Mouse (Mus musculus) embryonic facial prominence, embryonic 12.5 days (tissue): ENCODE data around the gene Methig1. TPM values are rescaled to one million over a fixed set of nuclear protein-coding genes. Genes with fewer than 3 reads are reported as not detected.
"Not testable (repeated sequence)": the region's sequence is repeated elsewhere in the genome, so short reads cannot be mapped to it uniquely, and the experiment has no call there.

Source experiments
- ATAC-seq: fragments of 200-750 bp; cut with Nextera tagmentation; 2 replicates; pipeline ENCODE4 v1.8.0; 2017; ENCODE audit not compliant: insufficient number of reproducible peaks, insufficient read depth, low FRiP score, low TSS enrichment
- H3K27ac ChIP-seq: fragments of 300-500 bp; sonication (generic); 2 replicates; pipeline ENCODE4 v1.5.1; 2016; ENCODE audit warnings: mild to moderate bottlenecking
- H3K27me3 ChIP-seq: fragments of 300-500 bp; sonication (generic); 2 replicates; pipeline ENCODE4 v1.6.1; 2016; ENCODE audit warnings: mild to moderate bottlenecking, moderate library complexity
- H3K36me3 ChIP-seq: fragments of 300-500 bp; sonication (generic); 2 replicates; pipeline ENCODE4 v1.6.1; 2016; ENCODE audit warnings: mild to moderate bottlenecking
- H3K4me1 ChIP-seq: fragments of 300-500 bp; sonication (generic); 2 replicates; pipeline ENCODE4 v1.6.1; 2016
- H3K4me2 ChIP-seq: fragments of 300-500 bp; sonication (generic); replicated peaks from 2 replicates; pipeline ENCODE4 v1.6.1; 2016; ENCODE audit warnings: mild to moderate bottlenecking, moderate library complexity
- H3K4me3 ChIP-seq: fragments of 300-500 bp; sonication (generic); 2 replicates; pipeline ENCODE4 v1.5.1; 2016; ENCODE audit warnings: mild to moderate bottlenecking
- H3K9ac ChIP-seq: fragments of 300-500 bp; sonication (generic); 2 replicates; pipeline ENCODE4 v1.6.1; 2016; ENCODE audit warnings: mild to moderate bottlenecking, moderate library complexity
- H3K9me3 ChIP-seq: fragments of 300-500 bp; sonication (generic); 2 replicates; pipeline ENCODE4 v1.6.1; 2016; ENCODE audit warnings: mild to moderate bottlenecking, moderate library complexity
- WGBS: fragments of 180-500 bp; shearing (Covaris S2); methylation state at CpG from one replicate; pipeline ENCODE4 v1.1.7; 2016; 5-methylcytosine and 5-hydroxymethylcytosine counted together
- polyA plus RNA-seq: library from polyadenylated mRNA; unstranded; fragments of >200 nt; fragmentation: Nextera tagmentation; extraction: Ambion mirVana; gene quantifications from 2 replicates; pipeline ENCODE4 v1.2.1, GENCODE M21; 2016

The Methig1 gene
- polyA plus RNA-seq: 0.26 TPM in 1 of 2 replicates, not detected in the other

- no peak for ATAC-seq
- H3K4me2 ChIP-seq: no peak within 1 kb of the TSS
These were observed at the start of gene Methig1, which contains the start of gene Mettl7a2 for GRCm38 (mm10) chr15:100352711-100353250. TSS of gene Methig1 (plus strand) at chr15:100353149. TSS of gene Mettl7a2 (plus strand) at chr15:100353200.

DNA sequence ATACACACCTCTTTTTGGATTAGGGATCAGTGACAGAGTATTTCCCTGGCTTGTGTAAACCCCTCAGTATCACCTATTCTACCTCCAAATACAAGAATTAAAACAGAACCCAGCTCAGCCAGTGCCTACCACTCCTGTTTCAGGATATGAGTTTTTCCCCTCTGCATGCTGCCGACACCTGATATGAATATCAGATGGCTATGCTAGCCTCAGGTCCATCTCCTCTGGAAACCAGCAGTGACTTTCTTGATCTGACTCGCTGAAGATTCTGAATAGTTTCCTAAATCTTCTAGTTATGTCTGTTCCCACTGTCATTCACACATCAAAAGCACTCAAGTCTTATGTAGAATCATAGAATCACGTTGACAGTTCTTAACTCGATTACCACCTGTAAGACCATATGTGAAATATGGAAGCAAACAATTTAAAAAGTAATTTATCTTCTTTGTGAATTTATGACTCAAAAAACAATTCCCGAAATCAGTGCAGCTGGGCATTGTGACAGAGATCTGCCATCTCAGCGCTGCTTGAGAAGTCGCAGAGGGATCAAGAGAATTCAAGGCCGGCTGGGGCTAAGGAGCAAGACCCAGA is 49.4 kb upstream of the Methig1 start:
- Histone ChIP-seq H3K9me3 (no peaks in the 10 kb centered on the region), H3K27ac (peak overlapping the region; percentile 81; the same call in 1 of the 2 replicates), H3K4me3 (no peak overlapping the region), H3K27me3 (no peaks in the 10 kb centered on the region), H3K9ac (no peak overlapping the region), H3K4me2 (peak overlapping the region; percentile 68), H3K4me1 (no peaks in the 10 kb centered on the region), H3K36me3 (no peaks in the 10 kb centered on the region)
- WGBS: 57% methylated on average over 8 of the region's 8 CpGs
- ATAC-seq: no peak

More at GRCm38 (mm10) chr15:100352711-100353250, at the start of gene Methig1, which contains the start of gene Mettl7a2:
- H3K4me1 ChIP-seq: peaks cover 7% of the 10 kb centered on the region; the same call in 1 of the 2 replicates
- H3K36me3 ChIP-seq: no peaks in the 10 kb centered on the region
- H3K27ac ChIP-seq: no peak within 1 kb of the TSS
- no peak within 1 kb of the TSS for H3K4me3 ChIP-seq
- 66% methylated on average over 10 of the region's 10 CpGs for WGBS
- H3K9ac ChIP-seq: no peak within 1 kb of the TSS
- H3K9me3 ChIP-seq: no peaks in the 10 kb centered on the region
- H3K27me3 ChIP-seq: no peaks in the 10 kb centered on the region

DNA sequence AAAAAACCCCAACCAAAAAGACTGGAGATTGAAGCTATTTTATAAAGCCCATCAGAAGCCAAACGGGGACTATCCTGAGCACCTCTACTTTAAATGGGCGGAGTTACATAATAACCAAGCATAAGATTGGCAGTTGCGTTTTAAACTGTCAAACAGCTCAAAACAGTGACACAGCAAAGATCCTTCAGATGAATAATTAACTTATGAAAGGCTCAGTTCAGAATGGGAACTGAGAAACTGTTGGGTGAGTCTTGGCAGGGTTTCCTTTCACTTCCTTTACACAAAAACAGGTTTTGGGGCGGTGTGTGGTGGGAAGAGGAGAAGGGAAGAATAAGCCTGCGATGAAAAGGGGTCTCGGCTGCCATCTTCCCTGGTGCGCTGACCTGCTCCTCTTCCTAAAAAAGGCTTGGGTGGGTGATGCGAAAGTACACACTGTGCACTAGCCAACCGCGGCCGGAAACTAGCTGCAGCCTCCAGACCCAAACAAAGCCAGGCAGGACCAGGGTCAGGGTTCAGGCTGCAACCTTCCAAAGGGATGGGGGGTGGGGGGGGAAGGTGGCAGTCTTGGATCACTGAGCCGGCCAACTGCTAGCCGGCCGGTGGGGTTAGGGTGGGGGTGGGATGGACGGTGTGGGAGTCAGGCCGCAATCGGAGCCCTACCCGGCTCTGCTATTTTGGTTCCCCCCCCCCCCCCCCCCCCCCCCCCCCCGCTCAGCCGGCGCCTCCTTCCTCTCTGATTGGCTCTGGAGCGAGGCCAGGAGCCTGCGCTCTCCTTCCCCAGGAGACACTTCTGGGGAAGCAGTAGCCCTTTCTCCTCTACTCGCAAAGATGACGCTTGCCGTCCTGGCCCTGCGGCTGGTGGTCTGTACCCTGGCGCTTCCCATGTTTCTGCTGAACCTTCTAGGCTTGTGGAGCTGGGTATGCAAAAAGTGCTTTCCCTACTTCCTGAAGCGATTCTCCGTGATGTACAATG is 48.6 kb upstream of the Methig1 start, which contains the start of gene Mettl7a1:
Gene Mettl7a1, plus strand, starts transcription at position 122 of the 973 bp plus-strand sequence.
- H3K27me3 ChIP-seq: no peaks in the 10 kb centered on the region
- ATAC-seq: peak; percentile 76; the same call in 1 of the 2 replicates
- peak within 1 kb of the TSS; percentile 49 for H3K4me3 ChIP-seq
- peak within 1 kb of the TSS; percentile 81 for H3K27ac ChIP-seq
- H3K4me2 ChIP-seq: peak within 1 kb of the TSS; percentile 68
- no peaks in the 10 kb centered on the region for H3K4me1 ChIP-seq
- H3K9ac ChIP-seq: peak within 1 kb of the TSS; percentile 60
- no peaks in the 10 kb centered on the region for H3K9me3 ChIP-seq
- no peaks in the 10 kb centered on the region for H3K36me3 ChIP-seq
- WGBS: 3% methylated on average over 24 of the region's 30 CpGs

- Histone ChIP-seq H3K4me3 (no peak overlapping the region), H3K9ac (no peak overlapping the region), H3K4me1 (no peaks in the 10 kb centered on the region), H3K36me3 (no peaks in the 10 kb centered on the region), H3K4me2 (no peak overlapping the region), H3K9me3 (no peaks in the 10 kb centered on the region), H3K27ac (no peak overlapping the region), H3K27me3 (no peaks in the 10 kb centered on the region)
- ATAC-seq: no peak
- 72% methylated on average over 2 of the region's 2 CpGs for WGBS
These were observed 46.7 kb upstream of the Methig1 start for GRCm38 (mm10) chr15:100306201-100306600.

DNA sequence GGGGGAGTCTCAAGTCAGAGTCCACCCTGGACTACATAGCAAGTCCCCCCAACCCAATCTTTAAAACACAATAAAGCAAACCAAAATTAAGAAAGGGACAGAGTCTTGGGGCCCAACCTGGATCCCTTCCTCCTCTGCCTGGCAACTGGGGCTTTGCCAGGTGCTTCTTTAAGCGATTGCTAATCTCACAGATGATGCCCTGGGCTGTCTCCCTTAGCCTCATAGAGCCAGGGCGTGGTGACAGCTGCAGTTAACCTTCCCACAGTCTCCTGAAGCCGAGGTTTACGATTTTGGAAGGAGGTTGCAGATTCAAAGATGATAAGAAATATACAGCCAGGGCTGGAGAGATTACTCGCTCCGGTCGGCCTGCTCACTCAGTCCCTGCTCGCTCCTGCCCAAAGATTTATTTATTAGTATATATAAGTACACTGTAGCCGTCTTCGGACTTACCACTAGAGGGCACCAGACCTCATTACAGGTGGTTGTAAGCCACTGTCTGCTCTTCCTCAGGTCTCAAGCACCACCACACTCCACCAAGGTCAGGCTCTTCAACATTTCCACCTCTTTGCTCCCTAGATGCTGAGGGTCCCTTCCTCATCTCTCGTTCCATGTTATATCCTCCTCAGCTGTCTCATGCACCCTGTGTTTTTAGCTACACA is 45.4 kb upstream of the Methig1 start:
- not testable (repeated sequence) for H3K9ac ChIP-seq, H3K4me2 ChIP-seq, H3K4me1 ChIP-seq, H3K4me3 ChIP-seq, H3K9me3 ChIP-seq, H3K27me3 ChIP-seq, H3K36me3 ChIP-seq, H3K27ac ChIP-seq
- 46% methylated on average over 11 of the region's 11 CpGs for WGBS
- ATAC-seq: peak; percentile 41; the same call in 1 of the 2 replicates

DNA sequence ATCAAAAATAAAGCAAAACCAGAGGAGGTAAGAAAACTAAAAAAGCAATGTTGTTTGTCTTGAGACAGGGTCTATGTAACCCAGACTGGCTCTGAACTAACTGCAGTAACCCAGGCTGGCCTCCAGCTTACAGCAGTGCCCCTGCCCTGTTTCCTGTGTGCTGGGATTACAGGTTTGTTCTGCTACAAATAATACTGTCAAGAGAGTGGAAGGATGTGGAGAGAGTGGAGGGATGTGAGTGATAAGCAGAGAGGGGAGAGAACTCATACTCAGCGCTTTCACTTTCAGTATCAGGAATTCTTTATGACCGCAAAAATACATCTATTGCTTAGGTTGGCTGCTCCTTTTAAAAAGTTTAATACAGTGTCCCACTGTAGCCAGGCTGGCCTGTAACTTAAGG is 40.6 kb upstream of the Methig1 start:
- no peak overlapping the region for H3K27ac ChIP-seq
- no peak overlapping the region for H3K9ac ChIP-seq
- no peak overlapping the region for H3K4me2 ChIP-seq
- no peaks in the 10 kb centered on the region for H3K27me3 ChIP-seq
- H3K9me3 ChIP-seq: no peaks in the 10 kb centered on the region
- no peak overlapping the region for H3K4me3 ChIP-seq
- H3K4me1 ChIP-seq: no peaks in the 10 kb centered on the region
- no peak for ATAC-seq
- peaks cover 5% of the 10 kb centered on the region; the same call in 1 of the 2 replicates for H3K36me3 ChIP-seq
- 82% methylated on average over 2 of the region's 2 CpGs for WGBS

GRCm38 (mm10) chr15:100314448-100315145 is 38.4 kb upstream of the Methig1 start:
- Histone ChIP-seq H3K36me3 (peaks cover 5% of the 10 kb centered on the region; the same call in 1 of the 2 replicates), H3K4me2 (no peak overlapping the region), H3K4me3 (no peak overlapping the region), H3K4me1 (no peaks in the 10 kb centered on the region), H3K27ac (no peak overlapping the region), H3K9me3 (no peaks in the 10 kb centered on the region), H3K27me3 (no peaks in the 10 kb centered on the region), H3K9ac (no peak overlapping the region)
- WGBS: 88% methylated on average over 5 of the region's 5 CpGs
- no peak for ATAC-seq

GRCm38 (mm10) chr15:100318014-100318671 is 34.8 kb upstream of the Methig1 start:
- H3K9me3 ChIP-seq, H3K9ac ChIP-seq, H3K27me3 ChIP-seq, H3K4me3 ChIP-seq, H3K4me1 ChIP-seq, H3K36me3 ChIP-seq, H3K4me2 ChIP-seq, ATAC-seq, H3K27ac ChIP-seq: not testable (repeated sequence)
- 73% methylated on average over 4 of the region's 4 CpGs for WGBS

GRCm38 (mm10) chr15:100319884-100320283 is 33.1 kb upstream of the Methig1 start:
- Histone ChIP-seq H3K27ac (no peak overlapping the region), H3K4me1 (0 out of 2 replicates have a peak, but pooled peaks cover 5% of the 10 kb centered on the region), H3K4me3 (no peak overlapping the region), H3K9me3 (no peaks in the 10 kb centered on the region), H3K9ac (no peak overlapping the region), H3K27me3 (no peaks in the 10 kb centered on the region), H3K36me3 (0 out of 2 replicates have a peak, but pooled peaks cover under 1% of the 10 kb centered on the region), H3K4me2 (no peak overlapping the region)
- 84% methylated on average over 1 of the region's 1 CpGs for WGBS
- no peak for ATAC-seq

DNA sequence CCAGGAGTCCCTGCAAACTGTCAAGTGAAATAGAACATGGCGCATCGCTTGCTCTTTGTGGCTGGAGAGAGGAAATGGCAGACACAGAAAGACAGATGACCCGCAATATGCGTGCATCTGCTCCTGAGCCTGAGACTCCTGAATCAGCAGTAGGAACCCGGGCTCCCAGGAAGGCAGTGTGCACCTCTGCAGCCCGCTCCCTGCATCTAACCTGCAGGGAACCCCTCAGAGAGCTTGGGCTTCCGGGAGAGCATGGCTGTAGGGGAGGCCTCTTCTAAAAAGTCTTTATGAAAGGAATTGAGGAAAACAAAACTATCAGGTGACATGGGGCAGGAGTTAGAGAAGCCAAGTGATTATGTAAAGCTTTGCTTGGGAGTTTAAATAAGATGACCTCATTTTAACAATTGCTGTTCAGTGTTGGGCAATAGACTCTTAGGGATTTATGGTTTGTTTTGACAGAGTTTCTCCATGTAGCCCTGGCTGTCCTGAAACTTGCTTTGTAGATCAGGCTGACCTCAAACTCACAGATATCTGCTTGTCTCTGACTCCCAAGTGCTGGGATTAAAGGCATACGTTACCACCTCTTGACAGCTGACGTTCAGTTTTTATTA is 32.5 kb upstream of the Methig1 start:
- H3K4me1 ChIP-seq: 0 out of 2 replicates have a peak, but pooled peaks cover 5% of the 10 kb centered on the region
- no peaks in the 10 kb centered on the region for H3K36me3 ChIP-seq
- H3K27me3 ChIP-seq: no peaks in the 10 kb centered on the region
- no peak overlapping the region for H3K4me2 ChIP-seq
- no peak overlapping the region for H3K27ac ChIP-seq
- H3K9ac ChIP-seq: no peak overlapping the region
- H3K9me3 ChIP-seq: no peaks in the 10 kb centered on the region
- no peak for ATAC-seq
- WGBS: 63% methylated on average over 9 of the region's 9 CpGs
- no peak overlapping the region for H3K4me3 ChIP-seq
